Mouse (Mus musculus): ENCODE data around the gene St3gal4. TPM values are rescaled to one million over a fixed set of nuclear protein-coding genes. Genes with fewer than 3 reads are reported as not detected.

Gene St3gal4
- polyA plus RNA-seq, 1 experiment: 14.5 TPM

DNA sequence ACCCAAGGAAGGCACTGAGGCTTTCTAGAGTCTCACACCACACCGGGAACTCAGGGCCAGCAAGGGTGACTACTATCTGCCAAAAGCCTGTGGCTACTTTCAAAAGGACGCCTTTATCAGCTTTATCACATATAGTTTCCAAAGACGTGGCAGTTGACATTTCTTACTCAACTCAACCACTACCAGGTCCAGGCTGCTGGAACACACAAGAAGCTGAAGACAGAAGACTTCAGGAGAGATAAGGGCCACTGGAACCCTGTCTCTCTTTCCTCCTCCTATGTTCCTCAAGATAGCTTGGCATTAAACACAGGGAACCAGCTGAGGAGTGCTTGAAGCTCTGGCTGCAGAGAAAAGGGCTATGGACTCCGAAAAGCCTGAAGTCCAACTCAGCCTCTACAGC is 21.2 kb downstream of the St3gal4 start:
- Histone ChIP-seq H3K27ac (ENCODE audit: insufficient read depth, low read length) (no peak overlapping the region), H3K4me3 (replicated peaks; ENCODE audit: insufficient read depth, low read depth, low read length) (no peak overlapping the region), H3K4me1 (ENCODE audit: control insufficient read depth, insufficient read depth, low read length) (no peaks in the 10 kb centered on the region), H3K27me3 (ENCODE audit: control insufficient read depth, insufficient read depth, low read length) (no peaks in the 10 kb centered on the region)
- DNase-seq: peak in 1 of 2 experiments; percentile 2
- WGBS: 90% methylated on average over 4 of the region's 4 CpGs
- TF ChIP-seq CTCF (IDR thresholded peaks at IDR 0.05; ENCODE audit: borderline replicate concordance, insufficient read depth, low read depth, low read length) (no peak), POLR2A (IDR thresholded peaks at IDR 0.05; ENCODE audit: borderline replicate concordance, insufficient read depth, low read length) (no peak)

DNA sequence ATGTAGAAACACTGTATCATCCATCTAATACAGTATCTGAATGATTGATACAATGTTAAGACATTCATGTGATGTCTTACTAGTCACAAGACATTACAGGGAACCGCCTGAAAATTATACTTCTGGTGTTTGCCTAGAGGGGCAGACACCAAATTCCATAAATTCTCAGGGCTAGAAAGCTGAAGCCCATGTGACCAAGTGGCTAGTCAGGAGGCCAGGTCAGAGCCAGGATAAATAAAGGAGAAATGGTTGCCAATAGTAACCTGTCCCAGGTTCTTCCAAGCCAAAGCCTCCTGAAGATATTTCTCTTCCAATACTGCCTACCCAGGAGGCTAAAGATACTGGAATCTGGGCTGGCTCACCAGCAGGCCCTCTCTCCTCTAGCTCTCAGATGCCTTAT is 23.3 kb downstream of the St3gal4 start:
- H3K4me1 ChIP-seq (ENCODE audit: control insufficient read depth, insufficient read depth, low read length): no peaks in the 10 kb centered on the region
- no peak overlapping the region for H3K4me3 ChIP-seq (replicated peaks; ENCODE audit: insufficient read depth, low read depth, low read length)
- no peaks in the 10 kb centered on the region for H3K27me3 ChIP-seq (ENCODE audit: control insufficient read depth, insufficient read depth, low read length)
- no peak for TF ChIP-seq POLR2A (IDR thresholded peaks at IDR 0.05; ENCODE audit: borderline replicate concordance, insufficient read depth, low read length)
- TF ChIP-seq CTCF (IDR thresholded peaks at IDR 0.05; ENCODE audit: borderline replicate concordance, insufficient read depth, low read depth, low read length): no peak
- WGBS: 90% methylated on average over 1 of the region's 1 CpGs
- DNase-seq: peak in 1 of 2 experiments; percentile 1
- H3K27ac ChIP-seq (ENCODE audit: insufficient read depth, low read length): no peak overlapping the region

DNA sequence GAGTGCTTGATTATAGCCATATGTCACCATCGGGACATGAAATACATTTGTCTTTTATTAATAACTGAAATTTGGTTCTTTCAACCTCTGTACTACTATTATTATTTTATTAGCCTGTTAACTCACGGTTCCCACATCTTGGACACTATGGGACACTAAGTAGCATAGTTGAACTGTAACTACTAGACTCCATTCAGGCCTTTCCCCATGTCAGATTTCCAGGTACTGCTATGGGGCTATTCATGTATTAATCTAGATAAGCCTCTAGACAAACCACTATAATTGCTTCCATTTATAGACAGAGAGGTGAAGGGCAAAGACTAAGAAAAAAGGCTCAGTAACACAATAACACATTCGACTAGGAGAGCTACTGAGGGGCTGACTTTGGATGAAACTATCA is 25.7 kb downstream of the St3gal4 start:
- no peaks in the 10 kb centered on the region for H3K4me1 ChIP-seq (ENCODE audit: control insufficient read depth, insufficient read depth, low read length)
- DNase-seq: no peak
- H3K27ac ChIP-seq (ENCODE audit: insufficient read depth, low read length): no peak overlapping the region
- no peak overlapping the region for H3K4me3 ChIP-seq (replicated peaks; ENCODE audit: insufficient read depth, low read depth, low read length)
- 93% methylated on average over 3 of the region's 3 CpGs for WGBS
- no peak for TF ChIP-seq CTCF (IDR thresholded peaks at IDR 0.05; ENCODE audit: borderline replicate concordance, insufficient read depth, low read depth, low read length)
- no peak for TF ChIP-seq POLR2A (IDR thresholded peaks at IDR 0.05; ENCODE audit: borderline replicate concordance, insufficient read depth, low read length)
- no peaks in the 10 kb centered on the region for H3K27me3 ChIP-seq (ENCODE audit: control insufficient read depth, insufficient read depth, low read length)

DNA sequence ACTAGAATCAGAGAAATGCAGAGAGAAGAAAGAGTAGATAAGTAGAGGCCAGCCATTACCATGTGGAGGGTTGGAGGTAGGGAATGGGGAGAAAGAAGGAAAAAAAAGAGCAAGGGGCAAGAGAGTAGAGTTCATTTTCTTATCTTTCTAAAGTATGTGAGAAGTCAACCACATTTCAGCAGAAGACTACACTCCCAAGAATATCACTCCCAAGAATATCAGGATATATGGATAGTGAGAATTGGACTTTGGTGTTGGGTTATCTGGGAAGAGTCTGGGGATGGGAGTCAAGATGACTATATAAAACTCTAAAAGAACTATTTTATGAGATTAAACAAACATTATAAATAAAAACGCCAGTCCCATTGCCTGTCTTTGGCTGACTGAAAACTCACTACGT is 26.2 kb downstream of the St3gal4 start:
- no peak for DNase-seq
- 95% methylated on average over 2 of the region's 2 CpGs for WGBS
- Histone ChIP-seq H3K4me1 (ENCODE audit: control insufficient read depth, insufficient read depth, low read length) (no peaks in the 10 kb centered on the region), H3K27me3 (ENCODE audit: control insufficient read depth, insufficient read depth, low read length) (no peaks in the 10 kb centered on the region), H3K27ac (ENCODE audit: insufficient read depth, low read length) (no peak overlapping the region), H3K4me3 (replicated peaks; ENCODE audit: insufficient read depth, low read depth, low read length) (no peak overlapping the region)
- TF ChIP-seq CTCF (IDR thresholded peaks at IDR 0.05; ENCODE audit: borderline replicate concordance, insufficient read depth, low read depth, low read length) (no peak), POLR2A (IDR thresholded peaks at IDR 0.05; ENCODE audit: borderline replicate concordance, insufficient read depth, low read length) (no peak)

DNA sequence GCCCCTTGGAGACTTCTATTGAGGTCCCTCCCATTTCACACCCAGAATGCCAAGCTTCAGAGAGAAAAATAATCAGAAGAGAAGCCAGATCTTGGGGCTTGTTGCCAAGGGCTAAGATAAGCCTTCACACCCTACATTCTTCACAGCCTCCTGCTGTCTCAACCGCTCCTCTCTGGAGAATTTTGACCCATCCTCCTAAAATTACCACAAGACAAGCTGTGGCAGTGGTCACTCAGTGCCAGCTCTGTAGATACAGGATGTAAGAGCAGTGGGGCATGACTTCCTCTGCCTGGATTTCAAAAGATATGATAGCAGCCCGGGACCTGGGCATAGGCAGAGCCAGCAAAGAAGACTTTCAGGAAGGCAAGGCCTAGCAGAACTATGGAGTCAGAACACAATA is 57.6 kb downstream of the St3gal4 start:
- H3K4me3 ChIP-seq (replicated peaks; ENCODE audit: insufficient read depth, low read depth, low read length): no peak overlapping the region
- H3K27ac ChIP-seq (ENCODE audit: insufficient read depth, low read length): no peak overlapping the region
- no peaks in the 10 kb centered on the region for H3K27me3 ChIP-seq (ENCODE audit: control insufficient read depth, insufficient read depth, low read length)
- H3K4me1 ChIP-seq (ENCODE audit: control insufficient read depth, insufficient read depth, low read length): peaks cover 8% of the 10 kb centered on the region
- no peak for TF ChIP-seq POLR2A (IDR thresholded peaks at IDR 0.05; ENCODE audit: borderline replicate concordance, insufficient read depth, low read length)
- no peak for TF ChIP-seq CTCF (IDR thresholded peaks at IDR 0.05; ENCODE audit: borderline replicate concordance, insufficient read depth, low read depth, low read length)
- peak; percentile 39 to 64 for DNase-seq
- WGBS: 36% methylated on average over 2 of the region's 2 CpGs

DNA sequence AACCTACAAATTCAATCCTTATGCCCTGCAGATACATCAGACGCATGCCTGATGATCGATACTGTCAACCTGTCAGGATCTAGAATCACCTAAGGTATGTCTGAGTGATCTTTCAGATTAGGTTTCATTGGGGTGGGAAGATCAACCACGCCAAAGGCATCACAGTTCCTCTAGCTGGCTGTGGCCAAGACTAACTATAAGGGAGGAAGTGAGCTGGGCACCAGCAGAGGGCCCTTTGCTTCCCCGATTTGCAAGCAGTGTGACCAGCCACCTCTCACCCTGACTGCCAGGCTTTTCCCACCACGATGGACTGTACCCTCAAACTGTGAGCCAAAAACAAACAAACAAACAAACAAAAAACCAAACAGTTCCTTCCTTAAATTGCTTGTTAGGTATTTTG is 59.2 kb downstream of the St3gal4 start:
- DNase-seq: no peak
- H3K27ac ChIP-seq (ENCODE audit: insufficient read depth, low read length): no peak overlapping the region
- 94% methylated on average over 5 of the region's 5 CpGs for WGBS

DNA sequence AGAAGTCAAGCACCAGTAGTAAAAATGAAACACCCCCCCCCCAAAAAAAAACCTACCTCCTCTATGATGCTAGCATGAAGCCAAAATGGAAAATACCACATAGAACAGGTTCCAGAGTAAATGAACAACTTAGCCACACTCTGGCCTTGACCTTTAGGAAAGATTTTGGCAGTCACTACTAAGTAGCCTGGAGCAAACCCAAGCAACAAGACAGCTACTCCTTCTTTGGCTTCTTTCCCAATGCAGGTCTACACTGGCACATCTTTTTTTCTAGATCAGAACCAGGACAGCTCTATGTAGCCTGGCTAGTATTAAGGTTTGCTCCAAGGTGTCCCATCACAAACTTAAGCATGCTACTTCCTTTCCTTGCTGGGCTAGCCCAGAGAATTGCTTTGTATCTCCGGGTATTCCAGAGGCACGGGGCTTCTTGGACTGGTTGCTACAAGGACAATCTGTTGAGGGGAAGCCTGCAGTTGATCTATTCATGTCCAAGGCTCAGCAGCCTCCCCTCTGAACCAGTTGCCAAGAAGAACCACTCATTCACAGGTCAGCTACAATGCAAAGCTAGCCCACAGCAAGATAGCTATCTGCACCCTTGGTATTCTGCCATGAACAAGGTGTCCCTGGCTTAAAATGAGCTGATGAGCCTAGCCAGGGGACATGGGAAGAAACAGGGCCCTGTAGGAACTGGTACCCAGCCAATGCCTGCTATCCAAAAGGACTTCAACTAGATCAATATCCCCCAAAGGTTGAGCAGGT is 60.3 kb downstream of the St3gal4 start:
- Histone ChIP-seq H3K4me3 (replicated peaks; ENCODE audit: insufficient read depth, low read depth, low read length) (no peak overlapping the region), H3K27ac (ENCODE audit: insufficient read depth, low read length) (no peak overlapping the region), H3K27me3 (ENCODE audit: control insufficient read depth, insufficient read depth, low read length) (no peaks in the 10 kb centered on the region), H3K4me1 (ENCODE audit: control insufficient read depth, insufficient read depth, low read length) (peaks cover 8% of the 10 kb centered on the region)
- TF ChIP-seq POLR2A (IDR thresholded peaks at IDR 0.05; ENCODE audit: borderline replicate concordance, insufficient read depth, low read length) (no peak), CTCF (IDR thresholded peaks at IDR 0.05; ENCODE audit: borderline replicate concordance, insufficient read depth, low read depth, low read length) (no peak)
- DNase-seq: peak; percentile 55 to 70
- WGBS: 12% methylated on average over 2 of the region's 2 CpGs

More for the DNA sequence above, 59.2 kb downstream of the St3gal4 start:
- no peaks in the 10 kb centered on the region for H3K27me3 ChIP-seq (ENCODE audit: control insufficient read depth, insufficient read depth, low read length)
- peaks cover 8% of the 10 kb centered on the region for H3K4me1 ChIP-seq (ENCODE audit: control insufficient read depth, insufficient read depth, low read length)
- H3K4me3 ChIP-seq (replicated peaks; ENCODE audit: insufficient read depth, low read depth, low read length): no peak overlapping the region
- TF ChIP-seq POLR2A (IDR thresholded peaks at IDR 0.05; ENCODE audit: borderline replicate concordance, insufficient read depth, low read length): no peak
- TF ChIP-seq CTCF (IDR thresholded peaks at IDR 0.05; ENCODE audit: borderline replicate concordance, insufficient read depth, low read depth, low read length): no peak

DNA sequence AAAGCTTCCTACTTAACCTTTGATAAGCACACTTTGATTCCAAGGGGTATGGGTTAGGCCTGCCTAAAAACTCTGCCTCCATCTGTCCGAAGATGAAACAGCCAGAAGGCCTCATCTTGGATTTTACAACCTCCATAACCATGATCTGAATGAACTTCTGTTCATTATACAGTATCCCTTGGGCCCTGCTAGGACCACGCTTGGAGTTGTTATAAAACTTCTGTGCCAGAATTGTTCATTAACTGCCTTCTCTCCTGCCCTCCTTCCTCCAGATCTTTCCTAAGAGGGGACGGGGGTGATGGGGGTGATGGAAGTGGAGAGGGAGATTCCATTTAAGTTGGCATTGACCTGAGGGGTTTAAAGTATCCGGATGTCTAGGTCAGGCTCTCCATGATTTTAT is 60.9 kb downstream of the St3gal4 start:
- Histone ChIP-seq H3K27me3 (ENCODE audit: control insufficient read depth, insufficient read depth, low read length) (no peaks in the 10 kb centered on the region), H3K27ac (ENCODE audit: insufficient read depth, low read length) (no peak overlapping the region), H3K4me1 (ENCODE audit: control insufficient read depth, insufficient read depth, low read length) (peaks cover 8% of the 10 kb centered on the region), H3K4me3 (replicated peaks; ENCODE audit: insufficient read depth, low read depth, low read length) (no peak overlapping the region)
- no peak for DNase-seq
- no peak for TF ChIP-seq POLR2A (IDR thresholded peaks at IDR 0.05; ENCODE audit: borderline replicate concordance, insufficient read depth, low read length)
- TF ChIP-seq CTCF (IDR thresholded peaks at IDR 0.05; ENCODE audit: borderline replicate concordance, insufficient read depth, low read depth, low read length): no peak
- WGBS: 84% methylated on average over 4 of the region's 4 CpGs
